Mouse (Mus musculus): Measurements from ENCODE around the gene Flnb.

The Flnb gene

GRCm38 (mm10) chr14:7989961-7990360 is 172.2 kb downstream of the Flnb start:
- DNase-seq (ENCODE audit: extremely low spot score), result no peak

- DNase-seq (ENCODE audit: extremely low spot score), result no peak
These were observed 173.5 kb downstream of the Flnb start for GRCm38 (mm10) chr14:7991108-7991776.

GRCm38 (mm10) chr14:7992158-7992557 is 174.4 kb downstream of the Flnb start:
- DNase-seq (ENCODE audit: extremely low spot score), result no peak

- no peak for DNase-seq (ENCODE audit: extremely low spot score)
These were observed 176.6 kb downstream of the Flnb start, which contains the start of gene Dnase1l3 for GRCm38 (mm10) chr14:7994271-7994767. Gene Dnase1l3, minus strand, starts transcription at chr14:7994573.

- peak; percentile 89 for DNase-seq (ENCODE audit: extremely low spot score)
These were observed 179.5 kb downstream of the Flnb start for GRCm38 (mm10) chr14:7997255-7997696.

- DNase-seq (ENCODE audit: extremely low spot score), result no peak
These were observed 181.3 kb downstream of the Flnb start for GRCm38 (mm10) chr14:7999030-7999429.

- DNase-seq (ENCODE audit: extremely low spot score), result no peak
These were observed 181.7 kb downstream of the Flnb start for GRCm38 (mm10) chr14:7999435-7999834.

GRCm38 (mm10) chr14:8000247-8000646 is 182.5 kb downstream of the Flnb start:
- no peak for DNase-seq (ENCODE audit: extremely low spot score)

Measured in embryo, embryonic 9.5 days (tissue).